Mouse (Mus musculus) heart, embryonic 11.5 days (tissue): Measurements from ENCODE around the gene Bnc2. TPM values are rescaled to one million over a fixed set of nuclear protein-coding genes. Genes with fewer than 3 reads are reported as not detected.

Source experiments
- ATAC-seq: fragments of 200-750 bp; cut with Nextera tagmentation; replicated peaks from 2 replicates; pipeline ENCODE4 v1.8.0; 2017; ENCODE audit warnings: moderate library complexity; ENCODE audit not compliant: insufficient number of reproducible peaks, low FRiP score, low TSS enrichment
- H3K27ac ChIP-seq: fragments of 300-500 bp; sonication (generic); 2 replicates; pipeline ENCODE4 v1.5.1; 2014; ENCODE audit warnings: mild to moderate bottlenecking, low read depth, low read length
- H3K27me3 ChIP-seq: fragments of 300-500 bp; sonication (generic); 2 replicates; pipeline ENCODE4 v1.6.1; 2014; ENCODE audit warnings: mild to moderate bottlenecking, low read length, mixed read lengths; ENCODE audit not compliant: control insufficient read depth, insufficient read depth
- H3K36me3 ChIP-seq: fragments of 300-500 bp; sonication (generic); 2 replicates; pipeline ENCODE4 v1.6.1; 2014; ENCODE audit warnings: mild to moderate bottlenecking, low read length, moderate library complexity, mixed read lengths; ENCODE audit not compliant: control insufficient read depth, insufficient read depth
- H3K4me1 ChIP-seq: fragments of 300-500 bp; sonication (generic); 2 replicates; pipeline ENCODE4 v1.6.1; 2014; ENCODE audit warnings: low read length; ENCODE audit not compliant: control insufficient read depth, insufficient read depth
- H3K4me2 ChIP-seq: fragments of 300-500 bp; sonication (generic); 2 replicates; pipeline ENCODE4 v1.6.1; 2014; ENCODE audit warnings: mild to moderate bottlenecking, moderate library complexity
- H3K4me3 ChIP-seq: fragments of 300-500 bp; sonication (generic); 2 replicates; pipeline ENCODE4 v1.5.1; 2014; ENCODE audit warnings: low read depth, low read length
- H3K9ac ChIP-seq: fragments of 300-500 bp; sonication (generic); 2 replicates; pipeline ENCODE4 v1.6.1; 2014; ENCODE audit warnings: mild to moderate bottlenecking, low read depth, low read length, moderate library complexity
- H3K9me3 ChIP-seq: fragments of 300-500 bp; sonication (generic); replicated peaks from 2 replicates; pipeline ENCODE4 v1.6.1; 2016; ENCODE audit warnings: low read length; ENCODE audit not compliant: control insufficient read depth
- WGBS: fragments of 180-500 bp; shearing (Covaris S2); extraction: QIAGEN DNeasy Blood & Tissue Kit; methylation state at CpG from one replicate; pipeline ENCODE4 v1.1.7; 2014; ENCODE audit not compliant: insufficient replicate concordance; 5-methylcytosine and 5-hydroxymethylcytosine counted together
- polyA plus RNA-seq: library from polyadenylated mRNA; unstranded; fragments of >200 nt; fragmentation: Nextera tagmentation; extraction: Ambion mirVana; gene quantifications from 2 replicates; pipeline ENCODE4 v1.2.1, GENCODE M21; 2014

Bnc2 gene
- polyA plus RNA-seq, 1 experiment from 2014 or later = 2.9 TPM

- H3K4me1 ChIP-seq = no peaks in the 10 kb centered on the region
- no peaks in the 10 kb centered on the region for H3K27me3 ChIP-seq
- no peak for ATAC-seq
- no peak overlapping the region for H3K4me3 ChIP-seq
- H3K27ac ChIP-seq = no peak overlapping the region
- WGBS = 83% methylated on average over 1 of the region's 1 CpGs
- H3K9me3 ChIP-seq = no peaks in the 10 kb centered on the region
- H3K36me3 ChIP-seq = no peaks in the 10 kb centered on the region
- H3K9ac ChIP-seq = no peak overlapping the region
- H3K4me2 ChIP-seq = no peak overlapping the region
Observed at GRCm38 (mm10) chr4:84385156-84385555, 289.9 kb downstream of the Bnc2 start.

GRCm38 (mm10) chr4:84379289-84379688 lies 295.8 kb downstream of the Bnc2 start:
- Histone ChIP-seq H3K4me2 (no peak overlapping the region), H3K27ac (no peak overlapping the region), H3K27me3 (no peaks in the 10 kb centered on the region), H3K4me3 (no peak overlapping the region), H3K4me1 (no peaks in the 10 kb centered on the region), H3K9ac (no peak overlapping the region), H3K36me3 (no peaks in the 10 kb centered on the region), H3K9me3 (no peaks in the 10 kb centered on the region)
- ATAC-seq = no peak
- WGBS = 52% methylated on average over 6 of the region's 6 CpGs

GRCm38 (mm10) chr4:84377513-84377912 lies 297.6 kb downstream of the Bnc2 start:
- ATAC-seq = no peak
- WGBS = 75% methylated on average over 5 of the region's 5 CpGs
- Histone ChIP-seq H3K27ac (no peak overlapping the region), H3K9me3 (no peaks in the 10 kb centered on the region), H3K9ac (no peak overlapping the region), H3K4me3 (no peak overlapping the region), H3K4me1 (no peaks in the 10 kb centered on the region), H3K4me2 (no peak overlapping the region), H3K36me3 (no peaks in the 10 kb centered on the region), H3K27me3 (no peaks in the 10 kb centered on the region)

- Histone ChIP-seq H3K27me3 (no peaks in the 10 kb centered on the region), H3K27ac (no peak overlapping the region), H3K4me2 (no peak overlapping the region), H3K4me1 (no peaks in the 10 kb centered on the region), H3K9me3 (no peaks in the 10 kb centered on the region), H3K36me3 (no peaks in the 10 kb centered on the region), H3K4me3 (no peak overlapping the region), H3K9ac (no peak overlapping the region)
- ATAC-seq = no peak
- WGBS = 53% methylated on average over 8 of the region's 8 CpGs
Observed at GRCm38 (mm10) chr4:84362337-84362823, 312.7 kb downstream of the Bnc2 start.

- Histone ChIP-seq H3K4me3 (no peak overlapping the region), H3K9me3 (no peaks in the 10 kb centered on the region), H3K4me1 (peaks cover 6% of the 10 kb centered on the region), H3K36me3 (no peaks in the 10 kb centered on the region), H3K4me2 (no peak overlapping the region), H3K27ac (no peak overlapping the region), H3K9ac (no peak overlapping the region), H3K27me3 (no peaks in the 10 kb centered on the region)
- no peak for ATAC-seq
- 58% methylated on average over 5 of the region's 5 CpGs for WGBS
Observed at GRCm38 (mm10) chr4:84361165-84361564, 313.9 kb downstream of the Bnc2 start.

- no peak overlapping the region for H3K4me3 ChIP-seq
- H3K36me3 ChIP-seq = no peaks in the 10 kb centered on the region
- peaks cover 6% of the 10 kb centered on the region for H3K4me1 ChIP-seq
- no peak for ATAC-seq
- no peaks in the 10 kb centered on the region for H3K27me3 ChIP-seq
- 84% methylated on average over 2 of the region's 2 CpGs for WGBS
- no peaks in the 10 kb centered on the region for H3K9me3 ChIP-seq
- H3K4me2 ChIP-seq = no peak overlapping the region
- H3K27ac ChIP-seq = no peak overlapping the region
- H3K9ac ChIP-seq = no peak overlapping the region
Observed at GRCm38 (mm10) chr4:84359996-84360395, 315.1 kb downstream of the Bnc2 start.

- Histone ChIP-seq H3K4me2 (no peak overlapping the region), H3K27ac (no peak overlapping the region), H3K36me3 (no peaks in the 10 kb centered on the region), H3K9me3 (no peaks in the 10 kb centered on the region), H3K4me3 (no peak overlapping the region), H3K4me1 (peaks cover 6% of the 10 kb centered on the region), H3K27me3 (no peaks in the 10 kb centered on the region), H3K9ac (no peak overlapping the region)
- WGBS = 58% methylated on average over 2 of the region's 2 CpGs
- ATAC-seq = no peak
Observed at GRCm38 (mm10) chr4:84358204-84358603, 316.9 kb downstream of the Bnc2 start.

- Histone ChIP-seq H3K9me3 (no peaks in the 10 kb centered on the region), H3K27me3 (no peaks in the 10 kb centered on the region), H3K27ac (no peak overlapping the region), H3K9ac (no peak overlapping the region), H3K36me3 (no peaks in the 10 kb centered on the region), H3K4me1 (peaks cover 6% of the 10 kb centered on the region), H3K4me2 (no peak overlapping the region), H3K4me3 (no peak overlapping the region)
- no peak for ATAC-seq
- 27% methylated on average over 1 of the region's 1 CpGs for WGBS
Observed at GRCm38 (mm10) chr4:84357382-84357781, 317.7 kb downstream of the Bnc2 start.

- WGBS = 15% methylated on average over 8 of the region's 8 CpGs
- Histone ChIP-seq H3K27me3 (no peaks in the 10 kb centered on the region), H3K4me1 (peaks cover 6% of the 10 kb centered on the region), H3K9me3 (no peaks in the 10 kb centered on the region), H3K4me3 (no peak overlapping the region), H3K36me3 (no peaks in the 10 kb centered on the region), H3K9ac (no peak overlapping the region), H3K27ac (no peak overlapping the region), H3K4me2 (0 out of 2 replicates have a peak overlapping the region, but pooled peaks have one; percentile 14)
- ATAC-seq = no peak
Observed at GRCm38 (mm10) chr4:84356468-84357153, 318.5 kb downstream of the Bnc2 start.
